Mouse (Mus musculus) lung, postnatal 25 days (tissue): Measurements from ENCODE around the gene Arhgef3.

ENCODE experiments used
- DNase-seq: peaks from one replicate; pipeline ENCODE4 v3.0.0; 2022; ENCODE audit warnings: low spot score

Gene Arhgef3

DNA sequence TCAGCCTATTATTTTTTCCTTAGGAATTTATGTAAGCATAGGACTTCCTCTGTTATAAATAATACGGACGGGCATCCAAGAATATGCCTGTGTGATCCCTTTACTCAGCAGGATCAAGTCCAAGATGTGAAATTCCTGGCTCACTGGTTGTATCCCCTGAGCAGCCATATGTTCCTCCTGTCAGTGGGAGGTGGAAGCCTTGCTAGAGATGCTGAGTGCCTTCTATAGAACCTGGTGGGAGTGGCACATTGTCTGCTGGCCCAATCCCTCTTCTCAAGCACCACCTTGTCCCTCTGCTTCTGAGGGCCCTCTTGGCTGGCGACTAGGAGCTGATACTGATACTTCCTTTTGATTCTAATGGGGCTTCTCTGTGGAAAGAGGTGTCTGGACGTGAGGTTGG lies 155.1 kb downstream of the Arhgef3 start:
- no peak for DNase-seq

- DNase-seq = no peak
Observed at GRCm38 (mm10) chr14:27270466-27270865, 155.8 kb downstream of the Arhgef3 start.

- DNase-seq = no peak
Observed at GRCm38 (mm10) chr14:27271371-27272071, 156.8 kb downstream of the Arhgef3 start.

- no peak for DNase-seq
Observed at GRCm38 (mm10) chr14:27272072-27272834, 157.6 kb downstream of the Arhgef3 start.

GRCm38 (mm10) chr14:27272835-27273138 lies 158.1 kb downstream of the Arhgef3 start:
- no peak for DNase-seq

DNA sequence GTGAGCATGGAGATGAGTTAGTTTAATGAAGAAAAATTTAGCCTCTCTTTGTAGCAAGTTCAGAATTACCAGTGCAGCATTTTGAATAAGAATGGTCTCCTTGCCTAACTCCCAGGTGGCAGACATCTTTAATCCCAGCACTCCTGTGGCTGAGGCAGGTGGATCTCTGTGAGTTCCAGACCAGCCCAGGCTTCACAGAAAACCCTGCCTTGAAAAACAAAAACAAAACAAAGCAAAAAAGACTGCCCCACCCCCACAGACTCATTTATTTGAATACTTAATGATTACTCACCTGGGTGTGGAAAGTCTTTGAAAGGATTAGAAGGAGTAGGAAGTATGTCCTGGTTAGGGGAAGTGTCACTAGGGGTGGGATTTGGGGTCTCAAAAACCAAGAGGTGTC lies 158.5 kb downstream of the Arhgef3 start:
- no peak for DNase-seq

DNA sequence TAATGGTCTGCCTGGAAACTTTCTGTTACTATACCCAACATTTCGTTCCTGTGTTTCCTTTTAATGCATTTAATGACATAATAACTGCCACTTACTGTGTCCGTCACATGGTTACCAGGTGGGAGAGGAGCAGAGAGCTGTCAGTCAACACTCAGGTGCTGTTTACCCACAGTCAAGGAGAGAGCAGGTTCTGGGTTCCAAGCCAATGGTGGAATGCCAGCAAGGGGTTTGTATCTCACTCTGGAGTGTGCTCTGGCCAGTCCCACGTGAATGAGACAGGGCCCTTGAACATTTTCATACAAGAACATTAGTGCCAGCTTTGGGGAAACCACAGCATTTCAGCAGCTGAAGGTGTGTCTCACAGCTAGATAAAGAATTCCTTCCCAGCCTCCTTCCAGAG lies 162.6 kb downstream of the Arhgef3 start:
- DNase-seq = peak; percentile 9

- DNase-seq = no peak
Observed at GRCm38 (mm10) chr14:27280201-27280890, 165.6 kb downstream of the Arhgef3 start.

DNA sequence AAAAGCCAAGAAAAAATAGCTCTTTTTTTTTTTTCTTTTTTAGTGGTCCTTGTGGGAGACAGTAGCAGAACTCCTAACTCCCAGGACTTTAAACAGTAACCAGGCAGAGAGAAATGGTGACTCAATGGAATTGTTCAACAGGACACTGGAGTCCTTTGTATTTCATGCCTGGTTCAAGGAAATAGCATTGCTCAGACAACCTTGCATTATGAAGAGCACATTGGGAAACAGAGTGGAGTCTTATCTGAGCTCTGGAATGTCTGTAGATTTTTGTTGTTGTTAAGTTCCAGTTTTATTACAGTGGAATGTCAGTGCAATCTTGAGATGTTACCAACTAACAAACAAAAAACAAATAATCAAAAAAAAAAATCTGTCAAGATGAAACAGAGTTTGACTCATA lies 169.3 kb downstream of the Arhgef3 start:
- DNase-seq = no peak

GRCm38 (mm10) chr14:27286202-27286601 lies 171.5 kb downstream of the Arhgef3 start:
- DNase-seq = no peak

GRCm38 (mm10) chr14:27289053-27289452 lies 174.4 kb downstream of the Arhgef3 start:
- DNase-seq = no peak

DNA sequence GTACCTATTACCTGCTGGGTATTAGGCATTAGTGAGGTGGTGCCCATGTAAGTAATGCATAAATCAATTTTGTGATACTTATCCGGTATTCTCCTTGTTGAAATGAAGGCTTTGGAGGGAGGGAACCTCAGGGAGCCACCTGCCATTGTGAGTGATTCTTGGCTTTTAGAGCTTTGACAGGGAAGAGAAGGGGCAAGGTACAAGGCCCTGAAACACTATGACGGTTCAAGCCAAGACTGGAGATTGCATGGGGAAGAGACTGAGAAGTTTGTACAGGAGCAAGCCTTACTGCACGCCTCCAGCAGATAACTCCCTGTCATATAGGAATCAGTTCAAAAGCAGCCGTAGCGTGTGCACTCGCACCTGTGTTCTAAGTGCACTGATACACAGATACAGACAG lies 177.4 kb downstream of the Arhgef3 start:
- DNase-seq = no peak

DNA sequence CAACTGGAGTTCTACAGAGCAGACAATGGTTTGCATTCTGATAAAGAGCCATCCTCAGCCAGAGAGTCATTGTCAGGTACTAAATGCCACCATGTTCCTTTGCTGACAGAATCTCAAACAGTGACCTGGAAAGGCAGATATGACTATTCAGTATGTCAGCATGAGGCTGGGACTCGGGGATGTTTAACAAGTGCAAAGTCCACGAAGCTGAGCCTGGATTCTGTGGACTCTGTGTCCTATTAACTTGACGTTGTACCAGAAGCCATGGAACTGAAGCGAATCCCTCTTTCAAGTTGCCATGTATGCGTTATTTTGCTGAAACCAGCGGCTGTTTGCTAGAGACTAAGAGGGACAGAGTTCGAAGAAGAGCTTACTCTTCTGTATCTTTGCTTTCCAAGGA lies 181.1 kb downstream of the Arhgef3 start:
- no peak for DNase-seq

- DNase-seq = no peak
Observed at GRCm38 (mm10) chr14:27296987-27297386, 182.3 kb downstream of the Arhgef3 start.

DNA sequence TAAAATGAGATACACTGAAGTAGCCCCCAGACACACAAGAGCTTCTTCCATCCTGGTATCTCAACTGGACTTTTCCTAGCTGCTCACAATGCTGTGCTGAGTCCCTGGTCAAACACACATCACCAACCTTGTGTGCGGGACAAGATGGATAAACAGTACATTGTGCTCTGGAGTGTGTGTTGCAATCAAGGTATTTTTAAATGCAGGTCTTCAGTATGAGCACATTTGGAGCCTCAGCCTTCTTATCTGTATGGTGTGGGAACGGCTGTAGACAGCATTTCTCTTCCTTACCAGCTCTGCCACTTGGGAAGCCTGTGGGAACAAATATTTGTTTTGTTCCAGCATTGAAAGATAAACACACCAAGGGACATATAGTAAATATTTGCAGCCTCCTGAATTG lies 184.2 kb downstream of the Arhgef3 start:
- DNase-seq = peak; percentile 14

DNA sequence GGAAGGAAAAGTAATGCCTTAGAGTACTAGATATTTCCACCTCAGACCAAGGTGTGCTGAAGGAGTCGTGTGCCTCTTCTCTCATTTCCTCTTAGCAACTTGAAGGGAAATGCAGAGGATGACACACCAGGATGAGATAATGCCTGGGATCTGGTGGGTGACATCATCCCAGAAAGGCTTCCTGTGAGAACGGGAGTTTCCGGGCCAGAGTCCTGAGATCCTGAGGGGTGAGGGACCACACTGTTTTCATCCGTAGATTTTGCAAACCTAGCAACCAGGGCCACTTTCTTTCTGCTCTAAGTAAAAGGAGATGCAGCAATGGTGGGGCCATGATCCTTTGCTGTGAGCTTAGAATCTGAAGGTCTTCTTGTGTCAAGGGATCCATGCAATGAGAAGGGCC lies 185.0 kb downstream of the Arhgef3 start:
- peak; percentile 48 for DNase-seq

DNA sequence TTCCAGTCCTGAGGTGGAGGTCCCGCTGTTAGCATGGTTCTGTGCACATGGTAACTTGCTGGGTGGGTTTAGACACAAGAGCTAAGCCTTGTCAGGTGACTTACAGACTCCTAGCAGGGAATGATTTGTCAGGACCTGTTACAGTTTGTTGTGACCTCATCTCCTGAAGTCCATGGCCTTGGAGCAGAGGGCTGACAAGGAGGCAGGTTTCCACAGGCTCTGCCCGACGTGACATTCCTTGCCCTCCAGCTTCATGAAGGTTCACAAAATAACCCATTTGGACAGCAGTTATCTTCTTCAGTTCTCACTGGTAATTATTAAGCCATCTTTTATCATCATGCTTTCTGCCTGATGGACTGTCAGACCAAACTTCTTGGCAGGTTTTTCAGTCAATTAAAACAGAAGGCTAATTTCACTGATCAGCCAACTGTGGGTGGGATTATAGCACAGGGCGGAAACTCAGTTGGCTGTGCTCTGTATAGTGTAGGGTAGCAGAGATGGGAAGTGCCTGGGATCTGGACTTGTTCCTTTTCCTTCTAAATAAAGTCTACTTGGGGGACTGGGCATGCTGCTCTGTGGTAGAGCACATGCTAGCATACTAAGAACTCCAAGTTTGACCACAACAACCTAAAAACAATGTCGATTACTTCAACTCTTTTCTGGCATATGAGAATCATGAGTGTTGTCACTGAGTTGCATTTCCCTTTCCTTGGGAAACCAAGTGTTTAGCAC lies 187.2 kb downstream of the Arhgef3 start:
- DNase-seq = no peak

- DNase-seq = no peak
Observed at GRCm38 (mm10) chr14:27303294-27303693, 188.6 kb downstream of the Arhgef3 start.

DNA sequence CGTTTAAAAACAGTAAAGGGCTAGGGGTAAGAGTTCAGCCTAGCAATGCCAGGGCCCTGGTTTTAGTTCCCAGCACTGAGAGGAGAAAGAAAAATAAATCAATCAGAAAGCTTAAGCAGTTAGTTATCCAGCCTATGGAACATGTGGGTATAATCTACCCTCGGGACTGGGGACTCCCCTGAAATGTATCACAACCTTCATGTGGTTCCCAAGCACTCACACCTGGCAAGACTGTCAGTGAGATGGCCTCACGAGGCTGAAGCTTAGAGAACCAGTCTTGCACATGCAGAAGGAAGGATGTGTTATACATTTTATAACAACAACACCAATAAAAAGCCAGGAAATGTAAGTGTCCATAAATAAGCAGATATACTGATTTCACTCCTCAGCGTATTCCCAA lies 189.7 kb downstream of the Arhgef3 start:
- DNase-seq = no peak

- no peak for DNase-seq
Observed at GRCm38 (mm10) chr14:27308761-27309160, 194.1 kb downstream of the Arhgef3 start.

- no peak for DNase-seq
Observed at GRCm38 (mm10) chr14:27310559-27311242, 196.0 kb downstream of the Arhgef3 start.

- DNase-seq = no peak
Observed at GRCm38 (mm10) chr14:27312380-27312779, 197.7 kb downstream of the Arhgef3 start.
